Mouse (Mus musculus): ENCODE results near the gene Xpnpep1.

The Xpnpep1 gene

GRCm38 (mm10) chr19:53064292-53064971 lies 24.4 kb upstream of the Xpnpep1 start:
- DNase-seq: no peak

- no peak for DNase-seq
Observed at GRCm38 (mm10) chr19:53062046-53062445, 22.0 kb upstream of the Xpnpep1 start.

- DNase-seq: no peak
Observed at GRCm38 (mm10) chr19:53059344-53060111, 19.5 kb upstream of the Xpnpep1 start.

- no peak for DNase-seq
Observed at GRCm38 (mm10) chr19:53058726-53059334, 18.8 kb upstream of the Xpnpep1 start.

- DNase-seq: no peak
Observed at GRCm38 (mm10) chr19:53057980-53058725, 18.1 kb upstream of the Xpnpep1 start.

GRCm38 (mm10) chr19:53053355-53053754 lies 13.3 kb upstream of the Xpnpep1 start:
- no peak for DNase-seq

- DNase-seq: peak; percentile 43
Observed at GRCm38 (mm10) chr19:53052031-53052670, 12.1 kb upstream of the Xpnpep1 start.

GRCm38 (mm10) chr19:53051288-53051985 lies 11.4 kb upstream of the Xpnpep1 start:
- DNase-seq: no peak

GRCm38 (mm10) chr19:53050100-53050499 lies 10.1 kb upstream of the Xpnpep1 start:
- no peak for DNase-seq

- DNase-seq: no peak
Observed at GRCm38 (mm10) chr19:53047208-53047607, 7.2 kb upstream of the Xpnpep1 start.

- no peak for DNase-seq
Observed at GRCm38 (mm10) chr19:53043423-53044125, 3.6 kb upstream of the Xpnpep1 start.

- DNase-seq: no peak
Observed at GRCm38 (mm10) chr19:53041570-53041969, 1.6 kb upstream of the Xpnpep1 start.

- DNase-seq: no peak
Observed at GRCm38 (mm10) chr19:53041133-53041510, 1.1 kb upstream of the Xpnpep1 start.

GRCm38 (mm10) chr19:53039090-53039489 lies 924 bp downstream of the Xpnpep1 start:
- peak; percentile 40 for DNase-seq

GRCm38 (mm10) chr19:53038435-53038938 lies 1.5 kb downstream of the Xpnpep1 start:
- DNase-seq: peak; percentile 91

GRCm38 (mm10) chr19:53037925-53038419 lies 2.0 kb downstream of the Xpnpep1 start:
- DNase-seq: no peak

GRCm38 (mm10) chr19:53033159-53033943 lies 6.7 kb downstream of the Xpnpep1 start:
- no peak for DNase-seq

- no peak for DNase-seq
Observed at GRCm38 (mm10) chr19:53032647-53033046, 7.4 kb downstream of the Xpnpep1 start.

GRCm38 (mm10) chr19:53031957-53032371 lies 8.1 kb downstream of the Xpnpep1 start:
- DNase-seq: no peak

GRCm38 (mm10) chr19:53030279-53030678 lies 9.7 kb downstream of the Xpnpep1 start:
- DNase-seq: no peak

Data from thymus, postnatal 14 days (tissue).